Mouse (Mus musculus): Measurements from ENCODE around the gene Rbm44.

DNA sequence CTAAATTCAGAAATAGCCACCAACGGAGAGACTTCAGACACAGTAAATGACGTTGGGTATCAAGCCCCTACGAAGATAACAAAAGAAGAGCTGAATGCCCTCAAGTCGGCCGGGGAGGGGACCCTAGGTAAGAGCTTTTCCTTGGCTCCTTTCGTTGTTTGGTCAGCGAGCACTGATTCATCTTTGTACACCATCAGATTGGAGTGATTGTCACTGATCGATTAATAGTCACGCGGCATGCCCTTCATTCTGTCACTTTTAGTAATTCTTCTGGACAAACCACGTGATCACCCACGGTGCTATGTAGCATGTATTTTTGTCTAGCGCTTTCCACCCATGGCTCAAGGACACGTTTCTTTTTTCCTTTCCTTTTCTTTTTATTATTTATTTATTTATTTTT lies 32.7 kb upstream of the Rbm44 start:
- no peak for TF ChIP-seq FLI1 (IDR thresholded peaks at IDR 0.05; ENCODE audit: low read length)
- no peak for TF ChIP-seq GATA1 (IDR thresholded peaks at IDR 0.05; ENCODE audit: borderline replicate concordance, low read length)

All from megakaryocyte, embryonic 14.5 days (primary cell).